Mouse (Mus musculus): ENCODE data around the gene 4931422A03Rik. TPM values are rescaled to one million over a fixed set of nuclear protein-coding genes. Genes with fewer than 3 reads are reported as not detected.
A peak's percentile ranks its signal among the peaks of the same experiment; 100 is the strongest.
"Not testable (repeated sequence)": the region's sequence is repeated elsewhere in the genome, so short reads cannot be mapped to it uniquely, and the experiment has no call there.

The 4931422A03Rik gene
- polyA plus RNA-seq (2021) = 1.6 TPM

GRCm38 (mm10) chr2:104028139-104028723, at the start of gene 4931422A03Rik:
Gene 4931422A03Rik (minus strand): TSS chr2:104028361.
- DNase-seq (ENCODE audit: low read depth, low spot score) (no peak), ATAC-seq (peak; percentile 36)
- in situ Hi-C loops (cut with MboI; ENCODE audit: low pct_unique_long_range_greater_than_20kb) = no loop called here
- ChIA-PET POLR2A (no interaction called here), CTCF (no interaction called here)
- TF ChIP-seq CTCF (IDR thresholded peaks at IDR 0.05) = no peak
- peaks cover 7% of the 10 kb centered on the region for H3K27me3 ChIP-seq

GRCm38 (mm10) chr2:104069704-104070185, 41.6 kb upstream of the 4931422A03Rik start, which contains the start of gene Cd59b:
Gene Cd59b (plus strand): TSS chr2:104069849.
- in situ Hi-C loops (cut with MboI; ENCODE audit: low pct_unique_long_range_greater_than_20kb) = no loop called here
- DNase-seq (ENCODE audit: low read depth, low spot score) (no peak), ATAC-seq (no peak)
- ChIA-PET CTCF (no interaction called here), POLR2A (interaction anchor here (1.0 kb wide), 1 partner anchor 27 kb away, joined by 8 read pairs; no protein-coding TSS in a partner anchor)
- TF ChIP-seq CTCF (IDR thresholded peaks at IDR 0.05) = no peak
- no peaks in the 10 kb centered on the region for H3K27me3 ChIP-seq

- DNase-seq (ENCODE audit: low read depth, low spot score); H3K27me3 ChIP-seq; in situ Hi-C loops (cut with MboI; ENCODE audit: low pct_unique_long_range_greater_than_20kb); POLR2A ChIA-PET; CTCF ChIA-PET; ATAC-seq: not testable (repeated sequence)
Measured at GRCm38 (mm10) chr2:104068450-104068849, 40.3 kb upstream of the 4931422A03Rik start, which contains the start of gene Gm10799. Gene Gm10799 (minus strand): TSS chr2:104068550.

GRCm38 (mm10) chr2:104065526-104065925, 37.4 kb upstream of the 4931422A03Rik start, which contains the start of gene Gm10912:
Gene Gm10912 (plus strand): TSS chr2:104065826.
- POLR2A ChIA-PET; CTCF ChIA-PET; DNase-seq (ENCODE audit: low read depth, low spot score); ATAC-seq; in situ Hi-C loops (cut with MboI; ENCODE audit: low pct_unique_long_range_greater_than_20kb); H3K27me3 ChIP-seq: not testable (repeated sequence)

- ChIA-PET POLR2A (no interaction called here), CTCF (no interaction called here)
- H3K27me3 ChIP-seq = no peaks in the 10 kb centered on the region
- in situ Hi-C loops (cut with MboI; ENCODE audit: low pct_unique_long_range_greater_than_20kb) = no loop called here
- no peak for TF ChIP-seq CTCF (IDR thresholded peaks at IDR 0.05)
- ATAC-seq (no peak), DNase-seq (ENCODE audit: low read depth, low spot score) (no peak)
Measured at GRCm38 (mm10) chr2:104064152-104064551, 36.0 kb upstream of the 4931422A03Rik start.

GRCm38 (mm10) chr2:104062665-104063064, 34.5 kb upstream of the 4931422A03Rik start:
- DNase-seq (ENCODE audit: low read depth, low spot score) = no peak
- no peak for TF ChIP-seq CTCF (IDR thresholded peaks at IDR 0.05)
- no peaks in the 10 kb centered on the region for H3K27me3 ChIP-seq
- ATAC-seq = no peak
- CTCF ChIA-PET = interaction anchor here (0.9 kb wide), 1 partner anchor 27 kb away, joined by 3 read pairs; no protein-coding TSS in a partner anchor
- POLR2A ChIA-PET = no interaction called here
- in situ Hi-C loops (cut with MboI; ENCODE audit: low pct_unique_long_range_greater_than_20kb) = no loop called here

- no peak for TF ChIP-seq CTCF (IDR thresholded peaks at IDR 0.05)
- in situ Hi-C loops (cut with MboI; ENCODE audit: low pct_unique_long_range_greater_than_20kb) = no loop called here
- no peaks in the 10 kb centered on the region for H3K27me3 ChIP-seq
- ATAC-seq (no peak), DNase-seq (ENCODE audit: low read depth, low spot score) (no peak)
- ChIA-PET POLR2A (interaction anchor here (1.6 kb wide), 1 partner anchor 10 kb away, joined by 5 read pairs; no protein-coding TSS in a partner anchor), CTCF (no interaction called here)
Measured at GRCm38 (mm10) chr2:104060996-104061395, 32.8 kb upstream of the 4931422A03Rik start.

- in situ Hi-C loops (cut with MboI; ENCODE audit: low pct_unique_long_range_greater_than_20kb) = no loop called here
- DNase-seq (ENCODE audit: low read depth, low spot score) (no peak), ATAC-seq (no peak)
- no peaks in the 10 kb centered on the region for H3K27me3 ChIP-seq
- ChIA-PET POLR2A (interaction anchor here (1.6 kb wide), 1 partner anchor 9 kb away, joined by 5 read pairs; no protein-coding TSS in a partner anchor), CTCF (no interaction called here)
- no peak for TF ChIP-seq CTCF (IDR thresholded peaks at IDR 0.05)
Measured at GRCm38 (mm10) chr2:104059786-104060185, 31.6 kb upstream of the 4931422A03Rik start.

- CTCF ChIA-PET = no interaction called here
- in situ Hi-C loops (cut with MboI; ENCODE audit: low pct_unique_long_range_greater_than_20kb) = no loop called here
- no peak for TF ChIP-seq CTCF (IDR thresholded peaks at IDR 0.05)
Measured at GRCm38 (mm10) chr2:104058954-104059353, 30.8 kb upstream of the 4931422A03Rik start.

GRCm38 (mm10) chr2:104058381-104058780, 30.2 kb upstream of the 4931422A03Rik start:
- CTCF ChIA-PET = no interaction called here
- ATAC-seq (no peak), DNase-seq (ENCODE audit: low read depth, low spot score) (no peak)
- H3K27me3 ChIP-seq = no peaks in the 10 kb centered on the region
- TF ChIP-seq CTCF (IDR thresholded peaks at IDR 0.05) = no peak
- POLR2A ChIA-PET = no interaction called here
- in situ Hi-C loops (cut with MboI; ENCODE audit: low pct_unique_long_range_greater_than_20kb) = no loop called here

More at GRCm38 (mm10) chr2:104058954-104059353, 30.8 kb upstream of the 4931422A03Rik start:
- POLR2A ChIA-PET = no interaction called here
- H3K27me3 ChIP-seq = no peaks in the 10 kb centered on the region
- ATAC-seq (no peak), DNase-seq (ENCODE audit: low read depth, low spot score) (no peak)

GRCm38 (mm10) chr2:104044479-104045080, 16.4 kb upstream of the 4931422A03Rik start:
- DNase-seq (ENCODE audit: low read depth, low spot score) (no peak), ATAC-seq (no peak)
- CTCF ChIA-PET = interaction anchor here (0.9 to 1.6 kb wide), 4 partner anchors 10 to 50 kb away, joined by 3 to 5 read pairs (median 4); no protein-coding TSS in a partner anchor
- POLR2A ChIA-PET = no interaction called here
- in situ Hi-C loops (cut with MboI; ENCODE audit: low pct_unique_long_range_greater_than_20kb) = loop anchor here (10.0 kb wide), 1 partner anchor 540 kb away; no protein-coding TSS in a partner anchor
- TF ChIP-seq CTCF (IDR thresholded peaks at IDR 0.05) = no peak
- H3K27me3 ChIP-seq = no peaks in the 10 kb centered on the region

Measured in Patski (cell line).